Mouse (Mus musculus) T-helper 17 cell (primary cell): ENCODE results near the gene Serpina1c.
"Not testable (repeated sequence)": the region's sequence is repeated elsewhere in the genome, so short reads cannot be mapped to it uniquely, and the experiment has no call there.

Experiments
- in situ Hi-C, 2 experiments: fragments of 300-600 bp; cut with MboI, MseI; formaldehyde crosslinking; loops; 1 replicate in 1 of 2; 2 replicates in 1 of 2; pipeline ENCODE4 v1.15.1; 2025; ENCODE audit warnings: high pct_unique_total_duplicates in 2 of 2

Serpina1c gene

GRCm38 (mm10) chr12:103904837-103905340, at the start of gene Serpina1c:
TSS of gene Serpina1c (minus strand) at chr12:103904887.
- in situ Hi-C loops: loop anchor here in 1 of 2 experiments (5.0 kb wide), 1 partner anchor 52 kb away; the partner anchor contains the start of gene Serpina1e

- in situ Hi-C loops: loop anchor here in 1 of 2 experiments (5.0 kb wide), 1 partner anchor 96 kb away; no protein-coding TSS in a partner anchor
These were observed 48.3 kb upstream of the Serpina1c start for GRCm38 (mm10) chr12:103952972-103953371.

- in situ Hi-C loops: no loop called here
These were observed 41.6 kb upstream of the Serpina1c start for GRCm38 (mm10) chr12:103946243-103946642.

GRCm38 (mm10) chr12:103909181-103909580, 4.5 kb upstream of the Serpina1c start:
- in situ Hi-C loops: not testable (repeated sequence)

GRCm38 (mm10) chr12:103907746-103908145, 3.1 kb upstream of the Serpina1c start:
- in situ Hi-C loops: not testable (repeated sequence)

- in situ Hi-C loops: loop anchor here in 1 of 2 experiments (5.0 kb wide), 1 partner anchor 55 kb away; the partner anchor contains the start of gene Serpina1e
These were observed 2.8 kb downstream of the Serpina1c start for GRCm38 (mm10) chr12:103901929-103902328.

- in situ Hi-C loops: not testable (repeated sequence)
These were observed 37.8 kb downstream of the Serpina1c start for GRCm38 (mm10) chr12:103866873-103867272.

GRCm38 (mm10) chr12:103863101-103863974, 41.3 kb downstream of the Serpina1c start, which contains the start of gene Serpina1a:
TSS of gene Serpina1a (minus strand) at chr12:103863562.
- in situ Hi-C loops: loop anchor here (5.0 kb wide), 1 partner anchor 91 kb away; the partner anchor contains the start of gene Serpina1d (in 2 of the 2)

GRCm38 (mm10) chr12:103860976-103861375, 43.7 kb downstream of the Serpina1c start:
- in situ Hi-C loops: loop anchor here (5.0 kb wide), 1 partner anchor 89 kb away; the partner anchor contains the start of gene Serpina1d (in 2 of the 2)

GRCm38 (mm10) chr12:103860571-103860970, 44.1 kb downstream of the Serpina1c start:
- in situ Hi-C loops: loop anchor here (5.0 kb wide), 1 partner anchor 88 kb away; the partner anchor contains the start of gene Serpina1d (in 2 of the 2)

GRCm38 (mm10) chr12:103859584-103859983, 45.1 kb downstream of the Serpina1c start:
- in situ Hi-C loops: loop anchor here (5.0 kb wide), 2 partner anchors 38 to 93 kb away; no protein-coding TSS in a partner anchor

- in situ Hi-C loops: not testable (repeated sequence)
These were observed 51.7 kb downstream of the Serpina1c start for GRCm38 (mm10) chr12:103853032-103853431.
